Mouse (Mus musculus) CH12.LX (cell line): ENCODE results near the gene Cdh26. TPM values are rescaled to one million over a fixed set of nuclear protein-coding genes. Genes with fewer than 3 reads are reported as not detected.

Experiments
- DNase-seq: peaks from one replicate; pipeline ENCODE4 v3.0.0-alpha.2; 2013; ENCODE audit errors: extremely low read depth
- H3K27ac ChIP-seq: 2 replicates; pipeline ENCODE4 v1.5.1; 2012; ENCODE audit warnings: low read depth, mild to moderate bottlenecking, control low read depth, moderate library complexity; ENCODE audit not compliant: insufficient read depth
- H3K27me3 ChIP-seq: replicated peaks from 2 replicates; pipeline ENCODE3; 2012; ENCODE audit warnings: inconsistent platforms
- H3K36me3 ChIP-seq, 2 experiments: replicated peaks in 1 of 2; 2 replicates each; pipeline versions ENCODE3 to v1.6.1; 2012; ENCODE audit warnings: inconsistent platforms in 1 of 2, low read length in 1 of 2, mild to moderate bottlenecking in 1 of 2, mixed read lengths in 1 of 2, moderate library complexity in 1 of 2; ENCODE audit not compliant: control insufficient read depth in 1 of 2, insufficient read depth in 1 of 2
- H3K4me1 ChIP-seq, 2 experiments: 2 replicates each; pipeline ENCODE4 v1.6.1; 2012; ENCODE audit warnings: inconsistent platforms in 1 of 2, moderate library complexity in 1 of 2; ENCODE audit not compliant: insufficient read depth in 2 of 2, control insufficient read depth in 1 of 2
- H3K4me2 ChIP-seq: 2 replicates; pipeline ENCODE4 v1.6.1; 2012; ENCODE audit warnings: low read depth, mild to moderate bottlenecking, control low read depth; ENCODE audit not compliant: poor library complexity, insufficient read depth, severe bottlenecking
- H3K4me3 ChIP-seq, 3 experiments: fragments of 150-350 bp in 1 of 3; sonication (generic) in 1 of 3; replicated peaks in 1 of 3; 2 replicates each; pipeline versions ENCODE3 to v1.5.1; 2011 to 2012; ENCODE audit warnings: low read depth in 2 of 3, low read length in 2 of 3, mild to moderate bottlenecking in 2 of 3, moderate library complexity in 2 of 3, control low read depth in 1 of 3, improper control_type of control experiment in 1 of 3, inconsistent platforms in 1 of 3, mixed read lengths in 1 of 3; ENCODE audit not compliant: poor library complexity in 1 of 3
- H3K79me2 ChIP-seq: replicated peaks from 2 replicates; pipeline ENCODE4 v1.6.1; 2012; ENCODE audit warnings: mild to moderate bottlenecking, moderate library complexity; ENCODE audit not compliant: control insufficient read depth, poor library complexity, insufficient read depth, severe bottlenecking; ENCODE audit errors: extremely low read depth
- H3K9ac ChIP-seq: 2 replicates; pipeline ENCODE4 v1.6.1; 2012; ENCODE audit warnings: low read depth, mild to moderate bottlenecking, control low read depth, moderate library complexity; ENCODE audit not compliant: insufficient read depth
- H3K9me3 ChIP-seq: replicated peaks from 2 replicates; pipeline ENCODE3; 2012; ENCODE audit warnings: low read length, inconsistent platforms, mixed read lengths
- BHLHE40 ChIP-seq: IDR thresholded peaks from 2 replicates; pipeline ENCODE4 v1.6.1; 2011; ENCODE audit warnings: mild to moderate bottlenecking, low read depth, low read length, improper control_type of control experiment
- CHD2 ChIP-seq: IDR thresholded peaks from 2 replicates; pipeline ENCODE4 v1.6.1; 2011; ENCODE audit warnings: low read length, improper control_type of control experiment
- CTCF ChIP-seq, 2 experiments: IDR thresholded peaks in 1 of 2; conservative IDR thresholded peaks in 1 of 2; 2 replicates each; pipeline ENCODE4 v1.5.1; 2011 to 2012; ENCODE audit warnings: low read depth in 2 of 2, low read length in 2 of 2, improper control_type of control experiment in 1 of 2, inconsistent platforms in 1 of 2, mild to moderate bottlenecking in 1 of 2, moderate library complexity in 1 of 2
- E2F4 ChIP-seq: IDR thresholded peaks from 2 replicates; pipeline ENCODE4 v1.6.1; 2011; ENCODE audit warnings: low read depth, low read length, improper control_type of control experiment; ENCODE audit not compliant: insufficient replicate concordance
- ELF1 ChIP-seq: IDR thresholded peaks from 2 replicates; pipeline ENCODE4 v1.6.1; 2014; ENCODE audit warnings: low read depth, mild to moderate bottlenecking, inconsistent platforms, low read length, improper control_type of control experiment
- HCFC1 ChIP-seq: IDR thresholded peaks from 2 replicates; pipeline ENCODE4 v1.6.1; 2012; ENCODE audit warnings: low read depth, mild to moderate bottlenecking, inconsistent platforms, low read length, improper control_type of control experiment
- JUN ChIP-seq: IDR thresholded peaks from 2 replicates; pipeline ENCODE4 v1.6.1; 2011; ENCODE audit warnings: low read depth, mild to moderate bottlenecking, low read length, improper control_type of control experiment, moderate library complexity; ENCODE audit not compliant: insufficient read depth
- JUND ChIP-seq: conservative IDR thresholded peaks from 2 replicates; pipeline ENCODE4 v1.6.1; 2011; ENCODE audit warnings: low read depth, low read length, improper control_type of control experiment
- KAT2A ChIP-seq: IDR thresholded peaks from 2 replicates; pipeline ENCODE4 v1.6.1; 2012; ENCODE audit warnings: low read length, improper control_type of control experiment, inconsistent platforms; ENCODE audit not compliant: insufficient replicate concordance
- MAFK ChIP-seq: IDR thresholded peaks from 2 replicates; pipeline ENCODE4 v1.6.1; 2011; ENCODE audit warnings: low read length, improper control_type of control experiment; ENCODE audit not compliant: insufficient replicate concordance
- MAZ ChIP-seq: IDR thresholded peaks from 2 replicates; pipeline ENCODE4 v1.6.1; 2012; ENCODE audit warnings: low read depth, mild to moderate bottlenecking, inconsistent platforms, low read length, improper control_type of control experiment, moderate library complexity
- MXI1 ChIP-seq: IDR thresholded peaks from 2 replicates; pipeline ENCODE4 v1.6.1; 2011; ENCODE audit warnings: mild to moderate bottlenecking, low read depth, low read length, improper control_type of control experiment
- MYC ChIP-seq: IDR thresholded peaks from 2 replicates; pipeline ENCODE4 v1.6.1; 2011; ENCODE audit warnings: low read depth, mild to moderate bottlenecking, improper control_type of control experiment, low read length
- NELFE ChIP-seq: IDR thresholded peaks from 2 replicates; pipeline ENCODE4 v1.6.1; 2011; ENCODE audit warnings: low read depth, low read length, improper control_type of control experiment
- POLR2A ChIP-seq: IDR thresholded peaks from 2 replicates; pipeline ENCODE4 v1.6.1; 2011; ENCODE audit warnings: low read depth, mild to moderate bottlenecking, improper control_type of control experiment, low read length
- POLR2AphosphoS2 ChIP-seq: IDR thresholded peaks from 2 replicates; pipeline ENCODE4 v1.6.1; 2011; ENCODE audit warnings: low read depth, low read length, improper control_type of control experiment
- RCOR1 ChIP-seq: conservative IDR thresholded peaks from 2 replicates; pipeline ENCODE4 v1.6.1; 2012; ENCODE audit warnings: low read depth, mild to moderate bottlenecking, inconsistent platforms, low read length, improper control_type of control experiment
- SIN3A ChIP-seq: IDR thresholded peaks from 2 replicates; pipeline ENCODE4 v1.6.1; 2012; ENCODE audit warnings: low read length, improper control_type of control experiment, inconsistent platforms
- SMC3 ChIP-seq: IDR thresholded peaks from 2 replicates; pipeline ENCODE4 v1.6.1; 2011; ENCODE audit warnings: low read depth, low read length, improper control_type of control experiment
- TCF12 ChIP-seq: IDR thresholded peaks from 2 replicates; pipeline ENCODE4 v1.6.1; 2014; ENCODE audit warnings: low read depth, mild to moderate bottlenecking, inconsistent platforms, low read length, improper control_type of control experiment
- UBTF ChIP-seq: IDR thresholded peaks from 2 replicates; pipeline ENCODE4 v1.6.1; 2012; ENCODE audit warnings: low read depth, mild to moderate bottlenecking, inconsistent platforms, low read length, improper control_type of control experiment, moderate library complexity
- USF2 ChIP-seq: conservative IDR thresholded peaks from 2 replicates; pipeline ENCODE4 v1.6.1; 2011; ENCODE audit warnings: low read depth, low read length, improper control_type of control experiment
- ZC3H11A ChIP-seq: IDR thresholded peaks from 2 replicates; pipeline ENCODE4 v1.6.1; 2012; ENCODE audit warnings: low read depth, mild to moderate bottlenecking, inconsistent platforms, low read length, improper control_type of control experiment
- dilution Hi-C: fragments of 300-500 bp; cut with MboI; formaldehyde crosslinking; loops from 2 replicates; pipeline ENCODE4 v1.14.3; 2020; ENCODE audit warnings: low sequenced_read_pairs; ENCODE audit not compliant: extremely low pct_unique_long_range_greater_than_20kb, extremely low pct_ligation_motif_present
- in situ Hi-C: fragments of 300-500 bp; cut with MboI; formaldehyde crosslinking; loops from 3 replicates; pipeline ENCODE4 v1.14.3; 2019; ENCODE audit warnings: low sequenced_read_pairs, low pct_ligation_motif_present, low pct_unique_long_range_greater_than_20kb, mixed read lengths
- polyA plus RNA-seq: library from polyadenylated mRNA; unstranded; fragments of >175 nt; gene quantifications from 2 replicates; pipeline ENCODE4 v1.2.1, GENCODE M21; 2012; ENCODE audit warnings: low read depth; ENCODE audit not compliant: insufficient read length
- total RNA-seq, 2 experiments: library from RNA; depleted of rRNA; stranded (reverse); fragments of 300-350 nt in 1 of 2; fragments of >200 nt in 1 of 2; gene quantifications; 2 replicates each; pipeline ENCODE4 v1.2.3; 2012 to 2014

Gene Cdh26
- total and polyA plus RNA-seq, 3 experiments = not detected

DNA sequence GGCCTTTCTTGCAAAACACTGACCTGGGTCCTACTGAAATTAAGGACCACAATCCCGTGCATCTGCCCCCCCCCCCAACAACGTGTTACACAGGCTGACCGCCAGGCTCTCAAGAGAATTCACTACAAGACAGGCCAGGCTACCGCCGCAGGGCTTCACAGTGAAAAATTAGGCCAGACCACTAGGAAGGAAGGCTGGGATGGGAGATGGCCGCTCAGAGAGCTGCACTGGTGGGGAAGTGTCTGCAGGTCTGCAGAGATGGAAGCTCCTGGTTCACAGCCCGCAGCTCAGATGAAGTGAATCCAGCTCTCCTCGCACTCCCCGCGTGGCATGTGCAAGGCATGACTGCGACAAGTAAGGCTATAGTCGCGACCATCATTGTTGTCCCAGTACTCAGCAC, 17.2 kb upstream of the Cdh26 start:
- in situ Hi-C loops = no loop called here
- Histone ChIP-seq H3K79me2 (no peaks in the 10 kb centered on the region), H3K4me2 (no peak overlapping the region)
- TF ChIP-seq SMC3 (no peak), POLR2A (no peak), NELFE (no peak), E2F4 (no peak), MYC (no peak), SIN3A (no peak), CTCF (conservative IDR thresholded peaks at IDR 0.05 in 1 of 2, IDR thresholded peaks at IDR 0.05 in 1 of 2; ENCODE audit: low read depth in 2 of 2, low read length in 2 of 2) (no peak), RCOR1 (no peak), BHLHE40 (no peak), ELF1 (no peak), HCFC1 (no peak), USF2 (no peak), MAZ (no peak), UBTF (no peak), JUND (no peak)
- TF ChIP-seq, all 38 proteins: peak for 0
- dilution Hi-C loops = no loop called here
- no peak for DNase-seq
- Histone ChIP-seq H3K9me3 (peaks cover 22% of the 10 kb centered on the region), H3K27ac (no peak overlapping the region), H3K9ac (no peak overlapping the region), H3K4me1 (peaks cover 0 to 3% of the 10 kb centered on the region in 2 experiments; a peak in 1 of 4 replicates), H3K36me3 (no peaks in the 10 kb centered on the region), H3K27me3 (peaks cover 1% of the 10 kb centered on the region), H3K4me3 (no peak overlapping the region)

GRCm38 (mm10) chr2:178413481-178414260, 16.7 kb upstream of the Cdh26 start:
- no peak overlapping the region for H3K4me2 ChIP-seq
- H3K79me2 ChIP-seq = no peaks in the 10 kb centered on the region
- H3K4me3 ChIP-seq = no peak overlapping the region
- H3K9ac ChIP-seq = no peak overlapping the region
- no peak for TF ChIP-seq TCF12
- no peak for TF ChIP-seq MAFK
- no peak for TF ChIP-seq KAT2A
- TF ChIP-seq HCFC1 = no peak
- no peak for TF ChIP-seq MXI1
- no peak for TF ChIP-seq CTCF (conservative IDR thresholded peaks at IDR 0.05 in 1 of 2, IDR thresholded peaks at IDR 0.05 in 1 of 2; ENCODE audit: low read depth in 2 of 2, low read length in 2 of 2)
- TF ChIP-seq JUN = no peak
- TF ChIP-seq MYC = no peak
- no peak for TF ChIP-seq CHD2
- no peak for TF ChIP-seq POLR2AphosphoS2
- no peak for TF ChIP-seq POLR2A
- TF ChIP-seq E2F4 = no peak
- no peak for TF ChIP-seq USF2
- no peak for TF ChIP-seq ZC3H11A
- TF ChIP-seq JUND = no peak
- no peak for DNase-seq
- dilution Hi-C loops (no loop called here), in situ Hi-C loops (no loop called here)
- no peaks in the 10 kb centered on the region for H3K36me3 ChIP-seq
- peaks cover 0 to 3% of the 10 kb centered on the region in 2 experiments; a peak in 1 of 4 replicates for H3K4me1 ChIP-seq
- H3K9me3 ChIP-seq = peaks cover 22% of the 10 kb centered on the region
- H3K27me3 ChIP-seq = peaks cover 1% of the 10 kb centered on the region
- no peak overlapping the region for H3K27ac ChIP-seq
